Mouse (Mus musculus) cortical plate, adult 2 months (tissue): ENCODE data around the gene Tmem108.

ENCODE experiments used
- CTCF ChIP-seq: fragments of 200-500 bp; IDR thresholded peaks from 2 replicates; pipeline ENCODE4 v1.5.1; 2011; ENCODE audit warnings: mild to moderate bottlenecking, control low read depth, low read length; ENCODE audit not compliant: insufficient read depth; ENCODE audit errors: extremely low read depth
- POLR2A ChIP-seq: fragments of 200-500 bp; IDR thresholded peaks from 2 replicates; pipeline ENCODE4 v1.6.1; 2011; ENCODE audit warnings: mild to moderate bottlenecking, low read length, control low read depth; ENCODE audit not compliant: insufficient read depth; ENCODE audit errors: extremely low read depth

DNA sequence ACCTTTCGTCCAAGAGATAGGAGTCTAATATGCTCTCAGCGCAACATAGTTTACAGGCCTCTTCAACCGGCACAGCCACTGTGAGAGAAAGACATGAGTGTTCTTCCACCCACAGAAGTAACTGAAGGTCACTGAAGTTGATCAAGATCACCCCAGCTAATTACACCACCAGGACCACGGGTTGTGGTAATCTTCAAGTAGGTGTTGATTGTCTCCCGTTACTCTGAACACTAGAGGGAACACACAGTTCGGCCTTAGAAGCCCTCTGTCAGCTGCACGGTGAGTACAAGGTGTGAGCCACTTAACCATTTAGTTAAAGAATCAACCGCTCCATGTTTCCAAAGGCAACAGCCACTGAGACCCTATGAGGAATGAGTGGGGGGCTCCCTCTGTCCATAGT lies 269.7 kb downstream of the Tmem108 start:
- TF ChIP-seq POLR2A (no peak), CTCF (no peak)
